Mouse (Mus musculus) ES-E14 (cell line): Measurements from ENCODE around the gene Slc25a20.

Experiments used
- CHD2 ChIP-seq: IDR thresholded peaks from 2 replicates; pipeline ENCODE4 v1.6.1; 2014; ENCODE audit warnings: mild to moderate bottlenecking, low read depth, low read length, inconsistent platforms
- HCFC1 ChIP-seq: IDR thresholded peaks from 2 replicates; pipeline ENCODE4 v1.6.1; 2012; ENCODE audit warnings: low read length, inconsistent platforms, borderline replicate concordance; ENCODE audit not compliant: insufficient read depth
- MAFK ChIP-seq: IDR thresholded peaks from 2 replicates; pipeline ENCODE4 v1.6.1; 2014; ENCODE audit warnings: mild to moderate bottlenecking, low read depth, low read length, inconsistent platforms; ENCODE audit not compliant: insufficient read depth
- ZC3H11A ChIP-seq: IDR thresholded peaks from 2 replicates; pipeline ENCODE4 v1.6.1; 2012; ENCODE audit warnings: low read depth, mild to moderate bottlenecking, inconsistent platforms, low read length, borderline replicate concordance
- ZNF384 ChIP-seq: IDR thresholded peaks from 2 replicates; pipeline ENCODE4 v1.6.1; 2012; ENCODE audit warnings: low read depth, low read length, inconsistent platforms

DNA sequence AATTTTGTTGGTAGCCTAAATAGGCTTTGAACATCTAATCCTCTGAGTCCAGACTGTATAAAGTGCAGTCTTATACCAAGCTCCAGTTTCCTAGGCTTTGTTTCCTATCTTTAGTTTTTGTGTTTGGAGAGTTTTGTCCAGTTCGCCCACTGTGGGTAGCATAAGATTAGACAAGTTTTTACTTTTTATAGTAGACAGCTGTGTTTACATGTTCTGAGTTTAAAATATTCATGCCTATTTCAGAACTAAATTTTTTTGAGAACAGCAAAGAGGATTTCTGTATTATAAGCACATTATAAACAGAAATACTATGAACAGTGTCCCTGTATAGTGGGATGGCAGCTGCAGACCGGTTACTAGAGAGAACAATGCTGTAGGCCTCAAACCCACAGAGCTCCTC lies 45.3 kb downstream of the Slc25a20 start:
- TF ChIP-seq ZNF384 (no peak), HCFC1 (no peak), CHD2 (no peak), MAFK (no peak), ZC3H11A (no peak)
